Mouse (Mus musculus) testis, adult 2 months (tissue): ENCODE measurements around the gene Mical3. TPM values are rescaled to one million over a fixed set of nuclear protein-coding genes. Genes with fewer than 3 reads are reported as not detected.

Experiments
- H3K27ac ChIP-seq: fragments of 200-500 bp; 2 replicates; pipeline ENCODE4 v1.5.1; 2012; ENCODE audit warnings: low read depth, low read length; ENCODE audit not compliant: control insufficient read depth, insufficient read depth
- H3K27me3 ChIP-seq: fragments of 200-500 bp; 2 replicates; pipeline ENCODE4 v1.6.1; 2012; ENCODE audit warnings: mild to moderate bottlenecking, low read length, moderate library complexity; ENCODE audit not compliant: control insufficient read depth, insufficient read depth
- H3K36me3 ChIP-seq: fragments of 200-500 bp; 2 replicates; pipeline ENCODE4 v1.6.1; 2012; ENCODE audit warnings: mild to moderate bottlenecking, low read length; ENCODE audit not compliant: control insufficient read depth, insufficient read depth
- H3K4me1 ChIP-seq: fragments of 200-500 bp; 2 replicates; pipeline ENCODE4 v1.6.1; 2012; ENCODE audit warnings: low read length; ENCODE audit not compliant: control insufficient read depth, insufficient read depth
- H3K4me3 ChIP-seq: fragments of 200-500 bp; 2 replicates; pipeline ENCODE4 v1.5.1; 2012; ENCODE audit warnings: low read depth, mild to moderate bottlenecking, low read length, moderate library complexity, mixed read lengths; ENCODE audit not compliant: control insufficient read depth
- CTCF ChIP-seq: fragments of 200-500 bp; IDR thresholded peaks from 2 replicates; pipeline ENCODE4 v1.5.1; 2012; ENCODE audit warnings: low read depth, mild to moderate bottlenecking, inconsistent platforms, low read length, moderate library complexity; ENCODE audit not compliant: control insufficient read depth, insufficient read depth, insufficient replicate concordance
- POLR2A ChIP-seq: fragments of 200-500 bp; IDR thresholded peaks from 2 replicates; pipeline ENCODE4 v1.6.1; 2012; ENCODE audit warnings: low read depth, mild to moderate bottlenecking, inconsistent platforms, low read length, moderate library complexity; ENCODE audit not compliant: control insufficient read depth
- polyA plus RNA-seq: library from polyadenylated mRNA; depleted of rRNA; stranded (reverse); fragments of >200 nt; gene quantifications from 2 replicates; pipeline ENCODE4 v1.2.3, GENCODE M21; 2012

Gene Mical3
- polyA plus RNA-seq, 1 experiment = 199 TPM

- TF ChIP-seq POLR2A = no peak
- TF ChIP-seq CTCF = no peak
- Histone ChIP-seq H3K36me3 (no peaks in the 10 kb centered on the region), H3K27me3 (no peaks in the 10 kb centered on the region), H3K4me3 (no peak overlapping the region), H3K4me1 (no peaks in the 10 kb centered on the region; the same call in 1 of the 2 replicates), H3K27ac (no peak overlapping the region)
These were observed 67.0 kb downstream of the Mical3 start for GRCm38 (mm10) chr6:121063771-121064170.

GRCm38 (mm10) chr6:121062891-121063408 is 67.8 kb downstream of the Mical3 start:
- TF ChIP-seq POLR2A (no peak), CTCF (no peak)
- Histone ChIP-seq H3K4me3 (no peak overlapping the region), H3K27me3 (no peaks in the 10 kb centered on the region), H3K27ac (no peak overlapping the region), H3K4me1 (no peaks in the 10 kb centered on the region; the same call in 1 of the 2 replicates), H3K36me3 (no peaks in the 10 kb centered on the region)

- no peak overlapping the region for H3K27ac ChIP-seq
- TF ChIP-seq POLR2A (no peak), CTCF (no peak)
These were observed 72.8 kb downstream of the Mical3 start for GRCm38 (mm10) chr6:121058039-121058438.

GRCm38 (mm10) chr6:121057181-121057956 is 73.4 kb downstream of the Mical3 start:
- no peaks in the 10 kb centered on the region; the same call in 1 of the 2 replicates for H3K4me1 ChIP-seq

More at GRCm38 (mm10) chr6:121058039-121058438, 72.8 kb downstream of the Mical3 start:
- Histone ChIP-seq H3K4me1 (no peaks in the 10 kb centered on the region; the same call in 1 of the 2 replicates), H3K36me3 (no peaks in the 10 kb centered on the region), H3K4me3 (no peak overlapping the region), H3K27me3 (no peaks in the 10 kb centered on the region)

GRCm38 (mm10) chr6:121055496-121055895 is 75.3 kb downstream of the Mical3 start:
- Histone ChIP-seq H3K27me3 (no peaks in the 10 kb centered on the region), H3K36me3 (no peaks in the 10 kb centered on the region), H3K27ac (no peak overlapping the region), H3K4me3 (no peak overlapping the region), H3K4me1 (no peaks in the 10 kb centered on the region; the same call in 1 of the 2 replicates)
- TF ChIP-seq CTCF = no peak
- no peak for TF ChIP-seq POLR2A

More at GRCm38 (mm10) chr6:121057181-121057956, 73.4 kb downstream of the Mical3 start:
- H3K36me3 ChIP-seq = no peaks in the 10 kb centered on the region
- H3K4me3 ChIP-seq = no peak overlapping the region
- no peak for TF ChIP-seq CTCF
- TF ChIP-seq POLR2A = no peak
- no peak overlapping the region for H3K27ac ChIP-seq
- H3K27me3 ChIP-seq = no peaks in the 10 kb centered on the region

GRCm38 (mm10) chr6:121054908-121055307 is 75.9 kb downstream of the Mical3 start:
- TF ChIP-seq CTCF (no peak), POLR2A (no peak)
- no peak overlapping the region for H3K4me3 ChIP-seq
- no peaks in the 10 kb centered on the region for H3K36me3 ChIP-seq
- H3K27ac ChIP-seq = no peak overlapping the region
- H3K4me1 ChIP-seq = peaks cover 2% of the 10 kb centered on the region
- no peaks in the 10 kb centered on the region for H3K27me3 ChIP-seq

- TF ChIP-seq CTCF (no peak), POLR2A (no peak)
- no peak overlapping the region for H3K27ac ChIP-seq
- H3K4me1 ChIP-seq = peaks cover 3% of the 10 kb centered on the region
These were observed 76.5 kb downstream of the Mical3 start for GRCm38 (mm10) chr6:121054340-121054739.

More at GRCm38 (mm10) chr6:121054340-121054739, 76.5 kb downstream of the Mical3 start:
- H3K27me3 ChIP-seq = no peaks in the 10 kb centered on the region
- no peaks in the 10 kb centered on the region for H3K36me3 ChIP-seq
- H3K4me3 ChIP-seq = no peak overlapping the region
